ENCODE assay signal across 8 mouse cellular contexts in the genomic region with DNA sequence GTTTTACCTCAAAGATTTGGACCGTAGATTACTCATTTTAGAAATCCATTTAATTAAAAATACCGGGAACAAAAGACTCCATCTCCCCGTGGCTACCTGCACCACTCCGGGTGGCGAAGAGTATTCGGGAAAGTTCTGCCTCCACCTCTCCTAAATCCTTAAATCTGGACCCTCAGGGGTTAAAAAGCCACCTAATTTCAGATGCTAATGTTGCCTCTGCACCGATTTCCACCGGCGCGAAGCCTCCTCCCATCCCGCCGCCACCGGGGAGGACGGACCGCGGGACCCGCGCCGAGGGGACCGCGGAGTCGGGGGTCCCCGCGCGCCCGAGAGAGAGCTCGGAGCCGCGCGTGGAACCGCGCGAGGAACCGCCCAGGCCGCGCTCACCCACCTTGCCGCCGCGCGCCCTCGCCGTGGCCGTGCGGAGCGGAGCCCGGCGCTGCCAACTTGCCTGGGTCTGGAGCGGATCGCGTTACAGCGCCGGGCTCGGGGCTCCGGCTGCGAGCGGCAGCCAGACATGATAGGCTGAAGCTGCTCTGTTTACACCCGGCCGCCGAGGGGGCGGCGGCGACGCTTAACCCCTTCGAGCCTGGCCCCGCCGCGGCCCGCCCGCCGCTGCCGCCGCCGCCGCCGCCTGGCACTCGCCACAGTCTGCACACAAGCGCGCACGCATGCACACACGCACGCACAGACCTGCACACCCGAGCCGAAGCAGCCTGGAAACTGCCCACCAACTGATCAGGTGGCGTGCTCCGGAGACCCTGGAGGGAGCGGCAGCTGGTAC.
DNase-seq lines count a peak whose midpoint lies in the region; ATAC-seq lines count a peak whose summit lies in the region.

No protein-coding gene starts in this region.

- H3K9ac ChIP-seq in embryonic facial prominence, embryonic 14.5 days (ENCODE audit: low read depth, low read length): peak overlapping the region; percentile 88
- H3K9ac ChIP-seq in heart, embryonic 11.5 days (ENCODE audit: low read depth, low read length): peak overlapping the region; percentile 83
- H3K9ac ChIP-seq in limb, embryonic 15.5 days: peak overlapping the region; percentile 72
- H3K9ac ChIP-seq in neural tube, embryonic 13.5 days: peak overlapping the region; percentile 91

- peak; percentile 96 for DNase-seq in heart, adult 11 months
- DNase-seq in heart, adult 8-10 months (ENCODE audit: low spot score): no peak
- peak; percentile 96 for DNase-seq in embryonic facial prominence, embryonic 14.5 days (ENCODE audit: low spot score)
- DNase-seq in kidney, adult 9 months: peak; percentile 26
- DNase-seq in thymus, postnatal 36 days: peak; percentile 2 to 17

- ATAC-seq in embryonic facial prominence, embryonic 14.5 days (ENCODE audit: low read depth): peak; percentile 96
- ATAC-seq in heart, embryonic 11.5 days (replicated peaks; ENCODE audit: insufficient number of reproducible peaks, low FRiP score, low TSS enrichment): peak; percentile 92
- peak; percentile 95 for ATAC-seq in limb, embryonic 15.5 days (ENCODE audit: insufficient number of reproducible peaks, low FRiP score, low TSS enrichment, low read depth)
- peak; percentile 96 for ATAC-seq in neural tube, embryonic 13.5 days (ENCODE audit: low read depth)

- H3K27ac ChIP-seq in embryonic facial prominence, embryonic 14.5 days (replicated peaks; ENCODE audit: low read depth, low read length): peak overlapping the region; percentile 98
- peak overlapping the region; percentile 93 for H3K27ac ChIP-seq in heart, embryonic 11.5 days (ENCODE audit: low read depth, low read length)
- H3K27ac ChIP-seq in limb, embryonic 15.5 days: peak overlapping the region; percentile 97
- H3K27ac ChIP-seq in neural tube, embryonic 13.5 days (replicated peaks): peak overlapping the region; percentile 97

- H3K36me3 ChIP-seq in embryonic facial prominence, embryonic 14.5 days (ENCODE audit: control insufficient read depth, insufficient read depth, low read length): no peaks in the 10 kb centered on the region
- no peaks in the 10 kb centered on the region for H3K36me3 ChIP-seq in heart, embryonic 11.5 days (ENCODE audit: control insufficient read depth, insufficient read depth, low read length)
- H3K36me3 ChIP-seq in limb, embryonic 15.5 days: no peaks in the 10 kb centered on the region
- H3K36me3 ChIP-seq in neural tube, embryonic 13.5 days: no peaks in the 10 kb centered on the region

- H3K4me2 ChIP-seq in embryonic facial prominence, embryonic 14.5 days (ENCODE audit: low read depth, low read length): peak overlapping the region; percentile 82
- peak overlapping the region; percentile 87 for H3K4me2 ChIP-seq in heart, embryonic 11.5 days
- peak overlapping the region; percentile 91 for H3K4me2 ChIP-seq in limb, embryonic 15.5 days
- H3K4me2 ChIP-seq in neural tube, embryonic 13.5 days: peak overlapping the region; percentile 88

- no peaks in the 10 kb centered on the region for H3K9me3 ChIP-seq in embryonic facial prominence, embryonic 14.5 days (ENCODE audit: control insufficient read depth, low read length)
- no peaks in the 10 kb centered on the region for H3K9me3 ChIP-seq in heart, embryonic 11.5 days (replicated peaks; ENCODE audit: control insufficient read depth, low read length)
- H3K9me3 ChIP-seq in limb, embryonic 15.5 days: no peaks in the 10 kb centered on the region
- H3K9me3 ChIP-seq in neural tube, embryonic 13.5 days: no peaks in the 10 kb centered on the region

- H3K27me3 ChIP-seq in embryonic facial prominence, embryonic 14.5 days (replicated peaks; ENCODE audit: control insufficient read depth, insufficient read depth, low read length): no peaks in the 10 kb centered on the region
- H3K27me3 ChIP-seq in heart, embryonic 11.5 days (ENCODE audit: control insufficient read depth, insufficient read depth, low read length): no peaks in the 10 kb centered on the region
- no peaks in the 10 kb centered on the region for H3K27me3 ChIP-seq in limb, embryonic 15.5 days
- no peaks in the 10 kb centered on the region for H3K27me3 ChIP-seq in neural tube, embryonic 13.5 days

- H3K4me3 ChIP-seq in embryonic facial prominence, embryonic 14.5 days (ENCODE audit: low read depth, low read length): peak overlapping the region; percentile 87
- H3K4me3 ChIP-seq in heart, embryonic 11.5 days (ENCODE audit: low read depth, low read length): peak overlapping the region; percentile 76
- peak overlapping the region; percentile 80 for H3K4me3 ChIP-seq in limb, embryonic 15.5 days
- H3K4me3 ChIP-seq in neural tube, embryonic 13.5 days: peak overlapping the region; percentile 77

- WGBS in embryonic facial prominence, embryonic 14.5 days: 1% methylated on average over 30 of the region's 86 CpGs
- WGBS in heart, embryonic 11.5 days (ENCODE audit: insufficient replicate concordance): under 1% methylated on average over 73 of the region's 86 CpGs
- under 1% methylated on average over 83 of the region's 86 CpGs for WGBS in limb, embryonic 15.5 days
- under 1% methylated on average over 83 of the region's 86 CpGs for WGBS in neural tube, embryonic 13.5 days

- H3K4me1 ChIP-seq in embryonic facial prominence, embryonic 14.5 days (ENCODE audit: control insufficient read depth, insufficient read depth, low read length): peaks cover 18% of the 10 kb centered on the region
- no peaks in the 10 kb centered on the region for H3K4me1 ChIP-seq in heart, embryonic 11.5 days (ENCODE audit: control insufficient read depth, insufficient read depth, low read length)
- peaks cover 10% of the 10 kb centered on the region for H3K4me1 ChIP-seq in limb, embryonic 15.5 days
- H3K4me1 ChIP-seq in neural tube, embryonic 13.5 days (replicated peaks): peaks cover 22% of the 10 kb centered on the region
